Mouse (Mus musculus): Measurements from ENCODE around the gene Dnmbp.
A peak's percentile ranks its signal among the peaks of the same experiment; 100 is the strongest.

- TF ChIP-seq CTCF (IDR thresholded peaks at IDR 0.05; ENCODE audit: low read depth) (peak; percentile 73), EP300 (optimal IDR thresholded peaks at IDR 0.05) (no peak)
Measured at GRCm38 (mm10) chr19:43905985-43906384, 34.0 kb downstream of the Dnmbp start.
